Mouse (Mus musculus): ENCODE measurements at regions not wholly inside any gene's neighbourhood (a gene's known extent, or its start where the extent isn't known, plus 50 kb on each side); places are given as distances from the start of the nearest gene placed in this dataset.

GRCm38 (mm10) chr11:20916473-20916911 lies 85.6 kb upstream of the Lgalsl start:
- no peak for TF ChIP-seq EP300 (optimal IDR thresholded peaks at IDR 0.05)
- no peak for TF ChIP-seq CTCF (IDR thresholded peaks at IDR 0.05; ENCODE audit: low read depth)
